Mouse (Mus musculus) heart, embryonic 10.5 days (tissue): ENCODE measurements around the gene Pabpc1l. TPM values are rescaled to one million over a fixed set of nuclear protein-coding genes. Genes with fewer than 3 reads are reported as not detected.
"Not testable (repeated sequence)": the region's sequence is repeated elsewhere in the genome, so short reads cannot be mapped to it uniquely, and the experiment has no call there.

Experiments
- DNase-seq: peaks from one replicate; pipeline ENCODE4 v3.0.0-alpha.2; 2017; ENCODE audit warnings: low spot score
- H3K27ac ChIP-seq: fragments of 300-500 bp; sonication (generic); 2 replicates; pipeline ENCODE4 v1.5.1; 2016; ENCODE audit warnings: mild to moderate bottlenecking
- H3K27me3 ChIP-seq: fragments of 300-500 bp; sonication (generic); 2 replicates; pipeline ENCODE4 v1.6.1; 2016; ENCODE audit warnings: mild to moderate bottlenecking; ENCODE audit not compliant: poor library complexity, insufficient read depth, severe bottlenecking
- H3K36me3 ChIP-seq: fragments of 300-500 bp; sonication (generic); 2 replicates; pipeline ENCODE4 v1.6.1; 2016; ENCODE audit warnings: mild to moderate bottlenecking, moderate library complexity
- H3K4me1 ChIP-seq: fragments of 300-500 bp; sonication (generic); 2 replicates; pipeline ENCODE4 v1.6.1; 2016; ENCODE audit warnings: mild to moderate bottlenecking
- H3K4me3 ChIP-seq: fragments of 300-500 bp; sonication (generic); 2 replicates; pipeline ENCODE4 v1.5.1; 2016; ENCODE audit warnings: mild to moderate bottlenecking, moderate library complexity
- H3K9me3 ChIP-seq: fragments of 300-500 bp; sonication (generic); 2 replicates; pipeline ENCODE4 v1.6.1; 2016; ENCODE audit warnings: mild to moderate bottlenecking, moderate library complexity
- WGBS: fragments of 180-500 bp; shearing (Covaris S2); methylation state at CpG from one replicate; pipeline ENCODE4 v1.1.7; 2016; 5-methylcytosine and 5-hydroxymethylcytosine counted together
- polyA plus RNA-seq: library from polyadenylated mRNA; unstranded; fragments of >200 nt; fragmentation: Nextera tagmentation; extraction: Ambion mirVana; gene quantifications from 2 replicates; pipeline ENCODE4 v1.2.1, GENCODE M21; 2016

The Pabpc1l gene
- polyA plus RNA-seq, 1 experiment from 2014 or later: 0.63 TPM

DNA sequence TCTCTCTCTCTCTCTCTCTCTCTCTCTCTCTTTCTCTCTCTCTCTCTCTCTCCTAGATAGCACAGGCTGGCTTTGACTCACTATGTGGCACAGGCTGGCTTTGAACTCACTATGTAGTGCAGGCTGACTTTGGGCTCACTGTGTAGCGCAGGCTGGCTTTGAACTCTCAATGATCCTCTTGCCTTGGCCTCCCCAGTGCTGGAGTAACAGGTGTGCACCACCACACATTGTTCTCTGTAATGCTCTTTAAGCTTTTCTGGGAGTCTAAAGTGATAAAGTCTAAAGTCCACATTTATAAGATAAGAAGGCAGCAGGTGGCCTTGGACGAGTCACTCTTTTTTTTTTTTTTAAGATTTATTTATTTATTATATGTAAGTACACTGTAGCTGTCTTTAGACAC lies 16.3 kb downstream of the Pabpc1l start:
- WGBS: 76% methylated on average over 2 of the region's 2 CpGs
- H3K4me3 ChIP-seq: no peak overlapping the region

GRCm38 (mm10) chr2:164047197-164047690 lies 22.0 kb downstream of the Pabpc1l start:
- peaks cover 13% of the 10 kb centered on the region for H3K36me3 ChIP-seq
- WGBS: 2% methylated on average over 16 of the region's 16 CpGs
- peak; percentile 87 for DNase-seq
- no peaks in the 10 kb centered on the region for H3K9me3 ChIP-seq
- H3K4me1 ChIP-seq: no peaks in the 10 kb centered on the region
- H3K27me3 ChIP-seq: peaks cover 21% of the 10 kb centered on the region; the same call in 1 of the 2 replicates
- no peak overlapping the region for H3K27ac ChIP-seq
- H3K4me3 ChIP-seq: peak overlapping the region; percentile 45

More for the DNA sequence above, 16.3 kb downstream of the Pabpc1l start:
- no peak for DNase-seq
- 0 out of 2 replicates have a peak, but pooled peaks cover 11% of the 10 kb centered on the region for H3K27me3 ChIP-seq
- H3K9me3 ChIP-seq: no peaks in the 10 kb centered on the region
- H3K27ac ChIP-seq: no peak overlapping the region
- H3K36me3 ChIP-seq: no peaks in the 10 kb centered on the region
- peaks cover 9% of the 10 kb centered on the region for H3K4me1 ChIP-seq

GRCm38 (mm10) chr2:164053767-164054166 lies 28.5 kb downstream of the Pabpc1l start:
- no peaks in the 10 kb centered on the region for H3K9me3 ChIP-seq
- DNase-seq: peak; percentile 94
- peak overlapping the region; percentile 23; the same call in 1 of the 2 replicates for H3K27ac ChIP-seq
- 45% methylated on average over 8 of the region's 8 CpGs for whole genome bisulfite sequencing
- H3K4me3 ChIP-seq: no peak overlapping the region
- peaks cover 18% of the 10 kb centered on the region for H3K4me1 ChIP-seq
- peaks cover 67% of the 10 kb centered on the region for H3K36me3 ChIP-seq
- peaks cover 12% of the 10 kb centered on the region; the same call in 1 of the 2 replicates for H3K27me3 ChIP-seq

DNA sequence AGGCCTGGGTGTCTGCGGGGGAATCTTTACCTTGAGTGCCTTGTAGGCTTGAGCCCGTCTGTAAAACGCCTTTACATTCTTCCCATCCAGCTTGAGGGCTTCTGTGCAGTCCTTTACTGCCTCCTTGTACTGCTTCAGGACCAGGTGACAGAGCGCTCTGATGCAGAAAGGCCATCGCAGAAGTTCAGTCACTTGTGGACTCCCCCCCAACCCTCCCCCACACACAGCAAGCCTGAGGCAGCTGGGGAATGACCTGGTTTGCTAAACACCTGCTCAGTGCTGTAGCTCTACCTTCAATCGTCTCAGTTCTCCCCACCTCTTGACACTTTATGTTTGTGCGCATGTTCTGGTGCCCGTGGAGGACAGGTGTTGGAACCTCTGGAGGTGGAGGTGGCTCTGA lies 29.4 kb downstream of the Pabpc1l start:
- peaks cover 8% of the 10 kb centered on the region; the same call in 1 of the 2 replicates for H3K27me3 ChIP-seq
- H3K9me3 ChIP-seq: no peaks in the 10 kb centered on the region
- H3K4me3 ChIP-seq: no peak overlapping the region
- no peak for DNase-seq
- peaks cover 18% of the 10 kb centered on the region for H3K4me1 ChIP-seq
- peak overlapping the region; percentile 52; the same call in 1 of the 2 replicates for H3K27ac ChIP-seq
- WGBS: 83% methylated on average over 8 of the region's 8 CpGs
- H3K36me3 ChIP-seq: peaks cover 76% of the 10 kb centered on the region

DNA sequence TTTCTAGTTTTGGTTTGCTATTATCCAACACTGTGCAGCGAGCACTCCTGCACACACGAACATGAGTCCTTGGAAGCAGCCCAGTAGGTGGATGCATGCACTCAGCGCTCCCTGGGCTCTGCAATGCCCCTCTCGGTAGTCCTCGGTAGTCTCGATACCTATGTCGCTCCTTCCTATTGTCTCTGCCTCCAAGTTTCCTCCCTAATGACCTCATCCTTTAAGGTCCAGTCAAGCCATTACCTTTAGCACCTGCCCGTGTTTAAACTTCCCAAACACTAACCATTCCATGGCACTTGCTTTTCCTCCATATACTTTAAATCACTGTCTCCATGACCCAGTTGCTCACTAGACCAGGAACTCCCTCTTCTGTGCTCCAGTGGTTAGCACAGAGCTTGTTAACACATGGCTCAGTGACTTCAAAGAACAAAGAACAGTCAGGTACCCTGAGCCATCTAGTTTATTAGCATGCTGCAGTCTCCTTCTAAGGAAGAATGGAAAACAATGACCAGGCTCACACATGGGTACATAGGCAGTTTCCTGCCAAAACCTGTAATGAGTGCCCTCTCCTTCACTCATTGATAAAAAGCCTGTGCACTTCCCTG lies 34.5 kb downstream of the Pabpc1l start:
- Histone ChIP-seq H3K4me1 (peaks cover 16% of the 10 kb centered on the region), H3K4me3 (no peak overlapping the region), H3K27ac (no peak overlapping the region), H3K27me3 (no peaks in the 10 kb centered on the region), H3K36me3 (peaks cover 90% of the 10 kb centered on the region), H3K9me3 (no peaks in the 10 kb centered on the region)
- WGBS: 94% methylated on average over 8 of the region's 8 CpGs
- no peak for DNase-seq

DNA sequence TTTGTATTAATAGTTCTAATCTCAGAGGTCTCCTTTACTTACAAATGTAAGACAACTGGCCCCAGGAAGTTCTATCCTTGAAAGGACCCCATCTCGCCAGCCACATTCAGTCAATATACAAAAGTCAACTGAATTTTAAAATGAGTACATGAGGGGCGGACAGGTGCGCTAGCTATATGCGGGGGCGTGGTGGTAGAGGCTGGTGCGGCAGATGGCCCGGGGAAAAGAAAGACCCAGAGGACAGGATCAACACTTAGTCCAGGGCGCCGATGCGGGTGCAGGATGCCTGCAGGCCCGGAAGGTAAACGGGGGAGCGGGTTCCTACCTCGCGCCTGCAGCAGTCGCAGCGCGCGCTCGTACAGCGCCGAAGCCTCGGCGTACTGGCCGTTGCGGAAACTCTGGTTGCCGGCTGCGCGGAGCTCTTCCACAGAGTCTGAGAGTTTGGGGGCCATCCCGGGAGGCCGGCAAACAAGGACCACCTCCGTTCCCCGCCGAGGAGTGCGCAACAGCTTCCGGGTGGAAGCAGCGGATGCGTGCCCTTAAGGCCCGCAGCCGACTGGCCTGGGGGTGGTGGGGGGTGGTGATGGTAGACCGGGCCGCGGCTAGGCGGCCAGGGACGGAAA lies 45.0 kb downstream of the Pabpc1l start, which contains the start of gene Stk4:
Stk4 (plus strand) TSS at position 181 of the 623 bp plus-strand sequence.
- peak within 1 kb of the TSS; percentile 93 for H3K4me3 ChIP-seq
- peak; percentile 78 for DNase-seq
- H3K4me1 ChIP-seq: peaks cover 13% of the 10 kb centered on the region
- peaks cover 13% of the 10 kb centered on the region for H3K36me3 ChIP-seq
- H3K27ac ChIP-seq: peak within 1 kb of the TSS; percentile 92
- no peaks in the 10 kb centered on the region for H3K27me3 ChIP-seq
- H3K9me3 ChIP-seq: no peaks in the 10 kb centered on the region
- under 1% methylated on average over 45 of the region's 45 CpGs for WGBS

- Histone ChIP-seq H3K4me1 (peaks cover 16% of the 10 kb centered on the region), H3K9me3 (no peaks in the 10 kb centered on the region), H3K27ac (peak within 1 kb of the TSS; percentile 92), H3K4me3 (peak within 1 kb of the TSS; percentile 93), H3K36me3 (peaks cover 7% of the 10 kb centered on the region; the same call in 1 of the 2 replicates), H3K27me3 (no peaks in the 10 kb centered on the region)
- DNase-seq: peak; percentile 99
- WGBS: under 1% methylated on average over 55 of the region's 55 CpGs
Measured at GRCm38 (mm10) chr2:164070765-164071436, 45.7 kb downstream of the Pabpc1l start, which contains the start of gene Tomm34. TSS of gene Tomm34 (minus strand) at chr2:164071169.

DNA sequence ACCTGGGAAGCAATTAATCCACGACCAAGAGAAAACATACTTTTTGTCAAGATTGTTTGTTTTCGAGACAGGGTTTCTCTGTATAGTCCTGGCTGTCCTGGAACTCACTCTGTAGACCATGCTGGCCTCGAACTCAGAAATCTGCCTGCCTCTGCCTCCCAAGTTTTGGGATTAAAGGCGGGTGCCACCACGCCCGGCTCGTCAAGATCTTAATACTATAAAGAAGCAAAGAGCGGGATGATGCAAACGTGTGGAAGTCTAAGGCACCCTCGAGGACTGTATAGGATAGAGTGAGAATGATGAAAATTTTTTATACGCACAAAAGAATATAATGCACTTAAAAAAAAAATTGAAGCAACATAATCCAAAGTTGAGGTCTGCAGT lies 46.2 kb downstream of the Pabpc1l start:
- not testable (repeated sequence) for H3K9me3 ChIP-seq, DNase-seq, H3K27me3 ChIP-seq, H3K36me3 ChIP-seq
- Histone ChIP-seq H3K27ac (peak overlapping the region; percentile 92), H3K4me1 (peaks cover 16% of the 10 kb centered on the region), H3K4me3 (peak overlapping the region; percentile 93)
- WGBS: 74% methylated on average over 11 of the region's 11 CpGs

- Histone ChIP-seq H3K4me3 (no peak overlapping the region), H3K36me3 (peaks cover 4% of the 10 kb centered on the region; the same call in 1 of the 2 replicates), H3K27ac (no peak overlapping the region), H3K9me3 (no peaks in the 10 kb centered on the region), H3K27me3 (no peaks in the 10 kb centered on the region), H3K4me1 (peaks cover 16% of the 10 kb centered on the region)
- DNase-seq: no peak
- WGBS: 79% methylated on average over 2 of the region's 2 CpGs
Measured at GRCm38 (mm10) chr2:164072109-164072508, 46.9 kb downstream of the Pabpc1l start.

- no peak for DNase-seq
- 82% methylated on average over 7 of the region's 7 CpGs for WGBS
- no peak overlapping the region for H3K4me3 ChIP-seq
- H3K27me3 ChIP-seq: no peaks in the 10 kb centered on the region
- no peak overlapping the region for H3K27ac ChIP-seq
- H3K4me1 ChIP-seq: peaks cover 16% of the 10 kb centered on the region
- peaks cover 5% of the 10 kb centered on the region; the same call in 1 of the 2 replicates for H3K36me3 ChIP-seq
- no peaks in the 10 kb centered on the region for H3K9me3 ChIP-seq
Measured at GRCm38 (mm10) chr2:164073120-164073519, 47.9 kb downstream of the Pabpc1l start.

GRCm38 (mm10) chr2:164073918-164074578 lies 48.8 kb downstream of the Pabpc1l start:
- Histone ChIP-seq H3K27ac (peak overlapping the region; percentile 84), H3K36me3 (peaks cover 5% of the 10 kb centered on the region; the same call in 1 of the 2 replicates), H3K9me3 (no peaks in the 10 kb centered on the region), H3K4me1 (peaks cover 16% of the 10 kb centered on the region), H3K4me3 (peak overlapping the region; percentile 78), H3K27me3 (no peaks in the 10 kb centered on the region)
- under 1% methylated on average over 48 of the region's 48 CpGs for WGBS
- DNase-seq: peak; percentile 98

- H3K9me3 ChIP-seq: no peaks in the 10 kb centered on the region
- H3K4me1 ChIP-seq: peaks cover 12% of the 10 kb centered on the region
- H3K27ac ChIP-seq: no peak overlapping the region
- peaks cover 13% of the 10 kb centered on the region for H3K36me3 ChIP-seq
- no peak for DNase-seq
- no peaks in the 10 kb centered on the region for H3K27me3 ChIP-seq
- 41% methylated on average over 5 of the region's 5 CpGs for WGBS
- H3K4me3 ChIP-seq: peak overlapping the region; percentile 78
Measured at GRCm38 (mm10) chr2:164075088-164075487, 49.8 kb downstream of the Pabpc1l start.
